Mouse (Mus musculus) forebrain, embryonic 10.5 days (tissue): ENCODE measurements around the gene Gsdma3. TPM values are rescaled to one million over a fixed set of nuclear protein-coding genes. Genes with fewer than 3 reads are reported as not detected.
"Not testable (repeated sequence)": the region's sequence is repeated elsewhere in the genome, so short reads cannot be mapped to it uniquely, and the experiment has no call there.

Source experiments
- DNase-seq: peaks from one replicate; pipeline ENCODE4 v3.0.0-alpha.2; 2017; ENCODE audit warnings: low spot score; ENCODE audit errors: extremely low spot score
- H3K27ac ChIP-seq: fragments of 300-500 bp; sonication (generic); 2 replicates; pipeline ENCODE4 v1.5.1; 2016; ENCODE audit warnings: mild to moderate bottlenecking
- H3K27me3 ChIP-seq: fragments of 300-500 bp; sonication (generic); 2 replicates; pipeline ENCODE4 v1.6.1; 2016; ENCODE audit warnings: mild to moderate bottlenecking; ENCODE audit not compliant: poor library complexity, severe bottlenecking
- H3K36me3 ChIP-seq: fragments of 300-500 bp; sonication (generic); replicated peaks from 2 replicates; pipeline ENCODE4 v1.6.1; 2016; ENCODE audit warnings: mild to moderate bottlenecking, moderate library complexity
- H3K4me1 ChIP-seq: fragments of 300-500 bp; sonication (generic); 2 replicates; pipeline ENCODE4 v1.6.1; 2016
- H3K4me3 ChIP-seq: fragments of 300-500 bp; sonication (generic); 2 replicates; pipeline ENCODE4 v1.5.1; 2016; ENCODE audit warnings: mild to moderate bottlenecking, moderate library complexity
- H3K9me3 ChIP-seq: fragments of 300-500 bp; sonication (generic); 2 replicates; pipeline ENCODE4 v1.6.1; 2016; ENCODE audit warnings: mild to moderate bottlenecking, moderate library complexity
- WGBS: fragments of 180-500 bp; shearing (Covaris S2); methylation state at CpG from one replicate; pipeline ENCODE4 v1.1.7; 2016; 5-methylcytosine and 5-hydroxymethylcytosine counted together
- polyA plus RNA-seq: library from polyadenylated mRNA; unstranded; fragments of >200 nt; fragmentation: Nextera tagmentation; extraction: Ambion mirVana; gene quantifications from 2 replicates; pipeline ENCODE4 v1.2.1, GENCODE M21; 2016

The Gsdma3 gene
- polyA plus RNA-seq, 1 experiment from 2014 or later: not detected

- no peak for DNase-seq
- WGBS: 84% methylated on average over 2 of the region's 2 CpGs
- H3K36me3 ChIP-seq: no peaks in the 10 kb centered on the region
- H3K4me3 ChIP-seq: no peak overlapping the region
- no peak overlapping the region for H3K27ac ChIP-seq
- H3K4me1 ChIP-seq: no peaks in the 10 kb centered on the region
- H3K27me3 ChIP-seq: no peaks in the 10 kb centered on the region
- H3K9me3 ChIP-seq: no peaks in the 10 kb centered on the region
These were observed 19.8 kb downstream of the Gsdma3 start for GRCm38 (mm10) chr11:98645946-98646345.

- no peak for DNase-seq
- no peaks in the 10 kb centered on the region for H3K4me1 ChIP-seq
- WGBS: 64% methylated on average over 2 of the region's 2 CpGs
- H3K27me3 ChIP-seq: no peaks in the 10 kb centered on the region
- no peaks in the 10 kb centered on the region for H3K9me3 ChIP-seq
- no peaks in the 10 kb centered on the region for H3K36me3 ChIP-seq
- H3K27ac ChIP-seq: no peak within 1 kb of the TSS
- no peak within 1 kb of the TSS for H3K4me3 ChIP-seq
These were observed 20.3 kb downstream of the Gsdma3 start, which contains the start of gene Gsdma2 for GRCm38 (mm10) chr11:98646459-98646858. Gene Gsdma2 (plus strand): TSS chr11:98646759.

DNA sequence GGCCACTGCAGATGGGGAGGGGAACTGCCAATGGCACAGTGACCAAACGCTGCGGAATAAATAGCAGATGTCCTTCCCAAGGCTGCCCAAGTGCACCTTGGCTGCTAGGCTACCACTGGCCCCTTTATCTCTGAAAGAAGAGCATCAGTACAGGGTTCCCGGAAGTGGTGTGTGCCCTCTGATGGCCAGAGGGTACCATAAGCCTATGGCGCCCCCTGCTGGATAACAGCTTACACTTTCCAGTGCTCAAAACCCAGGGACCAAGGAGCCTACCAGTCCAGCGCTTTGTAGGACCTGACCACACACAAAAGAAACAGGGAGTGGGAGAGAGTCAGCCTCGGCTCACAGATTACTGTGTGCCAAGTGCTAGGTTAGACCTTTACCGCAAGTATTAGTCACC, 28.9 kb downstream of the Gsdma3 start:
- 15% methylated on average over 7 of the region's 7 CpGs for WGBS
- H3K27me3 ChIP-seq, H3K4me1 ChIP-seq, H3K9me3 ChIP-seq, H3K4me3 ChIP-seq, H3K27ac ChIP-seq, H3K36me3 ChIP-seq: not testable (repeated sequence)
- DNase-seq: peak; percentile 65

DNA sequence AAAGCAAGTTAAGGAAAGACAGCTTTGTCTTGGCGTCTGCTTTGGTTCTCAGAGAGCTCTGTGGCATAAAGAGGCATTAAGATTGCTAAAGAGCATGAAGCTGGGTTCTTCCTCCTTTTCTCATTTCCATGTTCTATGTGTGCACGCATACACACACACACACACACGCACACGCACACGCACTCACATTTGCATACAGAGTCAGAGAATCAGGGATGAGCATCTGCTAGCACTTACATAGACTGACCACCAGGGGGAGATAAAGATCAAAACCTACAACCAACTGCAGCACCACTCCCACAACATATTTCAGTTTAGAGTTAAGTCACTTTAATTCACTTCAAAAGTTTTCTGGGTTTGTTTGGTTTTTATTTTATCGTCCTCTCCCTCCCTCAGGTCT, 34.4 kb downstream of the Gsdma3 start:
- Histone ChIP-seq H3K9me3 (no peaks in the 10 kb centered on the region), H3K36me3 (no peaks in the 10 kb centered on the region), H3K4me1 (peaks cover 5% of the 10 kb centered on the region), H3K27ac (no peak overlapping the region), H3K4me3 (no peak overlapping the region), H3K27me3 (no peaks in the 10 kb centered on the region)
- WGBS: 15% methylated on average over 6 of the region's 6 CpGs
- DNase-seq: peak; percentile 19

GRCm38 (mm10) chr11:98664091-98664490, 37.9 kb downstream of the Gsdma3 start, which contains the start of gene Gsdma:
Gene Gsdma (plus strand): TSS chr11:98664351.
- Histone ChIP-seq H3K4me1 (peaks cover 5% of the 10 kb centered on the region), H3K4me3 (no peak within 1 kb of the TSS), H3K27ac (no peak within 1 kb of the TSS), H3K9me3 (no peaks in the 10 kb centered on the region), H3K36me3 (no peaks in the 10 kb centered on the region), H3K27me3 (peaks cover 28% of the 10 kb centered on the region)
- 24% methylated on average over 4 of the region's 4 CpGs for whole genome bisulfite sequencing
- DNase-seq: no peak

GRCm38 (mm10) chr11:98668984-98669383, 42.8 kb downstream of the Gsdma3 start:
- no peak overlapping the region for H3K27ac ChIP-seq
- peaks cover 37% of the 10 kb centered on the region for H3K27me3 ChIP-seq
- H3K4me3 ChIP-seq: no peak overlapping the region
- peaks cover 9% of the 10 kb centered on the region for H3K4me1 ChIP-seq
- no peaks in the 10 kb centered on the region for H3K36me3 ChIP-seq
- WGBS: 79% methylated on average over 2 of the region's 2 CpGs
- no peaks in the 10 kb centered on the region for H3K9me3 ChIP-seq
- no peak for DNase-seq

GRCm38 (mm10) chr11:98671284-98671815, 45.2 kb downstream of the Gsdma3 start:
- H3K4me3 ChIP-seq: no peak overlapping the region
- no peaks in the 10 kb centered on the region for H3K9me3 ChIP-seq
- H3K4me1 ChIP-seq: peaks cover 4% of the 10 kb centered on the region; the same call in 1 of the 2 replicates
- H3K27ac ChIP-seq: no peak overlapping the region
- H3K36me3 ChIP-seq: no peaks in the 10 kb centered on the region
- WGBS: 82% methylated on average over 3 of the region's 3 CpGs
- peaks cover 35% of the 10 kb centered on the region for H3K27me3 ChIP-seq
- no peak for DNase-seq

DNA sequence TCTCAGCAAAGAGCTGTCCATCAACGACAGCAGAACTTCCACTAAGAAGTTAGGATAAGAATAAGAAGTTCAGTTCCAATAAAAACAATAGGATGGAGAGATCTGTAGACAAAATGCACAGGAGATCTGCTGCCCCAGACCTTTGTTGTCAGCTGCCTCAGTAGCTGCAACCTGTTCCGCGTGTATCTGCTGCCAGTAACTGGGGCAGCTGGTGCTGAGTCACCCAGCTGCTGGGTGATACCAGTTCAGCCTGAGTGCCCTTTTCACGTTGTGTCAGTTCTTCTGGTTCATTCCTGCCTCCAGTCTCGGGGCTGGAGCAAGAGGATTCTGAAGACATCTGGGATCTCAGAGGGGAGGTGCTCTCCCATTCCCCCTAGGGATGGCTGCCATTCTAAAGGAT, 45.7 kb downstream of the Gsdma3 start:
- Histone ChIP-seq H3K4me3 (no peak overlapping the region), H3K9me3 (no peaks in the 10 kb centered on the region), H3K36me3 (no peaks in the 10 kb centered on the region), H3K4me1 (peaks cover 4% of the 10 kb centered on the region; the same call in 1 of the 2 replicates), H3K27me3 (peaks cover 30% of the 10 kb centered on the region), H3K27ac (no peak overlapping the region)
- DNase-seq: no peak
- 68% methylated on average over 5 of the region's 5 CpGs for WGBS

DNA sequence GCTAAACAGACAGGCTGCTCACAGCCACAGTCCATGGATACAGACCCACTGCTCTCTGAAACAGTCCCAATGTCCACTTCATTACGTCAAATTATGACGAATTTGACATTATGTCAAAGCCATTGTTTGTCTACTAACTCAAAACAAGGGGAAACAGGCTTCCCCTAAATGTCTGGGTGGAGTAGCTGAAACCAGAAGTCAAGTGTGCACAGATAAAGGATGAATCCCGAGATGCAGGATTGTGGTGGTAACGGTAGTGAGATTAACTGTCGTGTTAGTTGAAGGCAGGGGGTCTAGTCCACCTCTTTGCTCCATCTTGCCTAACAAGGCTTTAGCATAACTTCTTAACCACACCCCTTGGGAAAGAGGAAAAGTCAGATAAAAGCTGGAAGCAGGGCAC, 46.3 kb downstream of the Gsdma3 start:
- Histone ChIP-seq H3K27me3 (peaks cover 24% of the 10 kb centered on the region), H3K9me3 (no peaks in the 10 kb centered on the region), H3K27ac (no peak overlapping the region), H3K36me3 (no peaks in the 10 kb centered on the region), H3K4me1 (peaks cover 4% of the 10 kb centered on the region; the same call in 1 of the 2 replicates), H3K4me3 (no peak overlapping the region)
- WGBS: 92% methylated on average over 5 of the region's 5 CpGs
- DNase-seq: no peak

DNA sequence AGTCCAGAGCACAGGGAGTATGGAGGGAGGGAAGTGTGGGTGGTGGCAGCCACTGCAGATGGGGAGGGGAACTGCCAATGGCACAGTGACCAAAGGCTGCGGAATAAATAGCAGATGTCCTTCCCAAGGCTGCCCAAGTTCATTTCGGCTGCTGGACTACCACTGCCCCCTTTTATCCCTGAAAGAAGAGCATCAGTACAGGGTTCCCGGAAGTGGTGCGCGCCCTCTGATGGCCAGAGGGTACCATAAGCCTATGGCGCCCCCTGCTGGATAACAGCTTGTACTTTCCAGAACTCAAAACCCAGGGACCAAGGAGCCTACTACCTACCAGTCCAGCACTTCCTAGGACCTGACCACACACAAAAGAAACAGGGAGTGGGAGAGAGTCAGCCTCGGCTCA, 47.0 kb downstream of the Gsdma3 start:
- not testable (repeated sequence) for H3K4me1 ChIP-seq, H3K36me3 ChIP-seq, H3K9me3 ChIP-seq, H3K27ac ChIP-seq
- 8% methylated on average over 7 of the region's 7 CpGs for WGBS
- peak; percentile 56 for DNase-seq
- 0 out of 2 replicates have a peak overlapping the region, but pooled peaks have one; percentile 10 for H3K4me3 ChIP-seq
- H3K27me3 ChIP-seq: peaks cover 17% of the 10 kb centered on the region

- Histone ChIP-seq H3K27ac (no peak overlapping the region), H3K4me3 (no peak overlapping the region), H3K36me3 (no peaks in the 10 kb centered on the region), H3K9me3 (no peaks in the 10 kb centered on the region), H3K4me1 (peaks cover 4% of the 10 kb centered on the region; the same call in 1 of the 2 replicates), H3K27me3 (peaks cover 4% of the 10 kb centered on the region; the same call in 1 of the 2 replicates)
- no peak for DNase-seq
- WGBS: 51% methylated on average over 7 of the region's 7 CpGs
These were observed 49.7 kb downstream of the Gsdma3 start for GRCm38 (mm10) chr11:98675829-98676363.

DNA sequence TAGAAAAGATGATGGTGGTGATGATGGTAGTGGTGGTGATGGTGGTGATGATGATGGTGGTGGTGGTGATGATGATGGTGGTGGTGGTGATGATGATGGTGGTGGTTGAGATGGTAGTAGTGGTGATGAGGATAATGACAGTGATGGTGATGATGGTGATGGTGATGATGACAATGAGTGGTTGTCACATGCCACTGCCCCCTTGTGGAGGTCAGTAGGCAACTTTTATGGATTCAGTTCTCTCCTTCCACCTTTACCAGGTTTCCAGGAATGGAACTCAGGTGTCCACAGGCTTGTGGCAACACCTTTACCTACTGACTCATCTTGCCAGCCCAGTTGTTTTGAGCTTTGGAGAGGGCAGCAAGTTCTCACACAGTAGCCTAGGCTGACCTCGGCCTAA, 53.9 kb downstream of the Gsdma3 start:
- no peak overlapping the region for H3K27ac ChIP-seq
- peaks cover 24% of the 10 kb centered on the region for H3K4me1 ChIP-seq
- H3K4me3 ChIP-seq: no peak overlapping the region

GRCm38 (mm10) chr11:98680595-98680994, 54.4 kb downstream of the Gsdma3 start:
- not testable (repeated sequence) for H3K27ac ChIP-seq, H3K9me3 ChIP-seq, H3K4me3 ChIP-seq, DNase-seq, H3K27me3 ChIP-seq
- H3K4me1 ChIP-seq: peaks cover 24% of the 10 kb centered on the region
- peaks cover 14% of the 10 kb centered on the region for H3K36me3 ChIP-seq
- WGBS: 87% methylated on average over 4 of the region's 4 CpGs

More for the DNA sequence above, 53.9 kb downstream of the Gsdma3 start:
- WGBS: 97% methylated on average over 1 of the region's 1 CpGs
- Histone ChIP-seq H3K9me3 (no peaks in the 10 kb centered on the region), H3K27me3 (no peaks in the 10 kb centered on the region), H3K36me3 (peaks cover 9% of the 10 kb centered on the region)
- DNase-seq: no peak
